Mouse (Mus musculus) layer of hippocampus, adult 9-11 months (tissue): Measurements from ENCODE around the gene Tmem54.
A peak's percentile ranks its signal among the peaks of the same experiment; 100 is the strongest.

Source experiments
- DNase-seq: peaks from one replicate; pipeline ENCODE4 v3.0.0; 2022

Gene Tmem54

DNA sequence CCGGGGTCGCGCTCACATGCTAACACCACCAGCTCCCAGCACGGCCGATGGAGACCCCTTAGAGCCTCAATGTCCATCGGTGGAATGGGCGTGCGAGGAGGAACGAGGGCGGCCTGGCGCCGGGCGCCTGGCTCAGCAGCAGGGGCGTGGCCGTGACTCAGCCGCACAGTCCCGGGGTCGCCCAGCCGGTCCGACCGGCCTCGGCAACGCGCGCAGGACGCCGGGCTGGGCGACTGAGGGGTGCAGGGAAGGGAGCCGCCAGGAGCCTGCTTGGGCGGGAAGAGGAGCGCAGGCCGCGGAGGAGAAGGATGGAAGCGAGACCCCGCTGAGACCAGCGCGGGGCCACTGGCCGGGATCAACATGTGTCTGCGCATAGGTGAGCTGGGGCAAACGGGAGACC is at the start of gene Tmem54:
Gene Tmem54, plus strand, starts transcription at position 193 of the 400 bp plus-strand sequence.
- no peak for DNase-seq

DNA sequence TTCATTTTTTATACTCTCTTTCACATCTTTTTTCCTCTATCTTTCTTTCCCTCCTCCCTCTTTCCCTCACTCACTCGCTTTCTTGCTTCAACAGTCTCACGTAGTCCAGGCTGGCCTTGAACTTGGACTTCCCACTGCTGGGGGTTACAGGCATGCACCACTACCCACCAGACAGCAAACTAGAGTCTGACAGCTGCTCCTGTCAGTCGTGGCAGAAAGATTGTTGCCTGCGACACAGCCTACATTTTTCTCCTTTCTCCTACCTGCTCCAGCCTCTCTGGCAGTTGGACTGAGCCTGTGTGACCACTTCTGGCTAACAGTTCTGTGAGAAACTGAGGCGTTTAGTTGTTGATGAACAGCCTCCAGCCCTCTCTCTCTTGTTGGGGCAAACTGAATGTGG is 49.8 kb upstream of the Tmem54 start:
- no peak for DNase-seq

DNA sequence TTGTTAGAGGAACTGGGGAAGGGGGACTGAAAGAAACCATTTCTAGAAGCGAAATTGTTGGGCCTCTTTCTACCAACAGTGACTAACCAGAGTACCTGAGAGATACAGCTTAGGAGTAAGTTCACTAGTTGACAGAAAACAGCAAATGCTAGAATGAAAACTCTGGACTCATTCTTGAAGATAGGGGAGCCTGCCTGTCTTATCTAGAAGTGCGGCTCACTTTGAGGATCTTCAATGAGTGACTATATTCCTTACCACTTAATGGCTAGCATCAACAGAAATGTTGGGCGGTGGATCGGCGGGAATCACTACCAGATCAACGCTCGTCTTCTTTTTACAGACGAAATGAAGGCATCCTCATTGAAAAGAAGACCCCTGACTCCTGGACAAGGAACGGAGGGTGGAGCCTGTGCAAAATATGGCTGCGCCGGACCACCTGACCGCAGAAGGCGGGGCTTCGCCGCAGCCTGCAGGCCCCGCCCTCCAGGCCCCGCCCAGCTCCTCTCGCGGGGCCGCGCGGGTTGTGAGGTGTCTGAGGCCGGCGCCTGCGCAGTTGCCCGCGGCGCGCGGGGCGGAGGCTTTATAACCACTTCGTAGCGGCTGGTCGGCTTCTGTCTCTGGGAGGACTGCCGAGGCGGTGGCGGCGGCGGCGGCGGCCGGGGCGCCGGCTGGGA is 47.7 kb upstream of the Tmem54 start:
- peak; percentile 97 for DNase-seq

DNA sequence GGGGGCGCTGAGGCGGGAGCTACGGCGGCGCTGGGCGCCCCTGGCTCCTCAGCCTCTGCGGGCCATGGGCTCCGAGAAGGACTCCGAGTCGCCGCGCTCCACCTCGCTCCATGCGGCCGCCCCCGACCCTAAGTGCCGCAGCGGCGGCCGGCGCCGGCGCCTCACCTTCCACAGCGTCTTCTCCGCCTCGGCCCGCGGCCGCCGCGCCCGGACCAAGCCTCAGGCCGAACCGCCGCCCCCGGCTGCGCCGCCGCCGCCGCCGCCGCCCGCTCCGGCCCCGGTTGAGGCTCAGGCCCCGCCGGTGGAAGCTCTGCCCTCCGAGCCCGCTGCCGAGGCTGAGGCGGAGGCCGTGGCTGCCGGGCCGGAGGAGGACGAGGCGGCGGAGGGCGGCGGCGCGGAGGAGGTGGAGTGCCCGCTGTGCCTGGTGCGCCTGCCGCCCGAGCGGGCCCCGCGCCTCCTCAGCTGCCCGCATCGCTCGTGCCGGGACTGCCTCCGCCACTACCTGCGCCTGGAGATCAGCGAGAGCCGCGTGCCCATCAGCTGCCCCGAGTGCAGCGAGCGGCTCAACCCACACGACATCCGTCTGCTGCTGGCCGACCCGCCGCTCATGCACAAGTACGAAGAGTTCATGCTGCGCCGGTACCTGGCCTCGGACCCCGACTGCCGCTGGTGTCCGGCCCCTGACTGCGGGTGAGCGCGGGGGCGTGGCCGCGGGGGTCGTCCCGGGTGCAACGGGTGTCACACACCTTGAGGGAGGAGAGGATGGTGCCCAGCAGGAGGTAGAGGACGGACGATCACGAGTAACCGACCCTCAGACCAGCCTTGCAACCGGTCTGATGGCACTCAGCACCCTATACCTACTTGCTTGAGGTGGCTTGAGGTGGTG is 46.9 kb upstream of the Tmem54 start, which contains the start of gene Rnf19b:
Gene Rnf19b, plus strand, starts transcription at position 65 of the 886 bp plus-strand sequence.
- DNase-seq: no peak

DNA sequence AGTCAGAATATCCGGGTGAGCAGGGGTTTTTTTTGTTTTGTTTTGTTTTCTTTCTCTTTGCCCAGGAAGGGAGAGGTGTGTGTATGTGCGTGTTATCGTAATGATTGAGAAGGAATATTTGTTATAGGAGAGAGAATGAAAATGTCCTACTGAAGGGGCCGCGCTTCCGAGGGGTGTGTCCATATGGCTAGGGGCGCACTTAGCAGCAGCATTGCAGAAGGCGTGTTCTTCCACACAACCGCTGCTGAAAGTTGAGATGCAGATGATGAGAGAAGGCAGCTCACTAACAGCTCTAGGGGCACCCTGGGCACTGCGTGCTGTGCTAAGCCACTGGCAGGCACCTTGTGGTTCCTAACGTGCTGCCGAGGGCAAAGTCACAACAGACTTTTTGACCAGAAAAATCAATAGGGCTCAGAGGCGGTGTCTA is 46.2 kb upstream of the Tmem54 start:
- DNase-seq: no peak

DNA sequence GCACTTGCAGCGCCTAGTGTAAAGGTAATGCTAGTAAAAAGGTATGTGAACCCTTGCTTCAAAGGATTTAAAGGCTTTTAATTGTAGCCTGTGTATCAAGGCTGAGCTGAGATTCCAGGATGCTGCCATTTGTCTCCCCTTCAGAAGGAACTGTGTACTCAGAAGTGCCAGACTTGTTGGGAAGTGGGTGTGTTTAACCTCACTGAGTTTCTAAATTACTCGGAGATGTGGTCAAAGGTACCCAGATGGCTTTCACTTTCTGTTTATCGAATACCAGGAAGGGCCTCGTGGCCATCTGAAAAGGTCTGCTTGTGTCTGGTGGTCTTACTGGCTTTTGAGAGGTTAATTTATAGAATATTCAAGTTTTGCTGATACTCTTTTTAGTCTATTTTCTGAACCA is 45.4 kb upstream of the Tmem54 start:
- no peak for DNase-seq

DNA sequence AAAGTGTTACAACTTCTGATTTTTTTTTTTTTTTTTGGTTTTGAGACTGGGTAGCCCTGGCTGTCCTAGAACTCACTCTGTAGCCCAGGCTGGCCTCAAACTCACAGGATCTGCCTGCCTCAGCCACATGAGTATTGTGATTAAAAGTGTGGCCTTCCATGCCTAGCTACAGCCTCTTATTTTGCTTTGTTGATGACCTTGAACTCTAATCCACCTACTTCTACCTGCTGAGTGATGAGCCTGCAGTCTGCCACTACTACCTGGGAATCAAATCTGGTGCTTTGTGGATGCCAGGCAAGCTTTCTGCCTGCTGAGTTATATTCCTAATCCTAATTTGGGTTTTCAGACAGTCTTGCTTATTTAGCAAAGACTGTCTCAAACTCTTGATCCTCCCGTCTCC is 43.9 kb upstream of the Tmem54 start:
- no peak for DNase-seq

DNA sequence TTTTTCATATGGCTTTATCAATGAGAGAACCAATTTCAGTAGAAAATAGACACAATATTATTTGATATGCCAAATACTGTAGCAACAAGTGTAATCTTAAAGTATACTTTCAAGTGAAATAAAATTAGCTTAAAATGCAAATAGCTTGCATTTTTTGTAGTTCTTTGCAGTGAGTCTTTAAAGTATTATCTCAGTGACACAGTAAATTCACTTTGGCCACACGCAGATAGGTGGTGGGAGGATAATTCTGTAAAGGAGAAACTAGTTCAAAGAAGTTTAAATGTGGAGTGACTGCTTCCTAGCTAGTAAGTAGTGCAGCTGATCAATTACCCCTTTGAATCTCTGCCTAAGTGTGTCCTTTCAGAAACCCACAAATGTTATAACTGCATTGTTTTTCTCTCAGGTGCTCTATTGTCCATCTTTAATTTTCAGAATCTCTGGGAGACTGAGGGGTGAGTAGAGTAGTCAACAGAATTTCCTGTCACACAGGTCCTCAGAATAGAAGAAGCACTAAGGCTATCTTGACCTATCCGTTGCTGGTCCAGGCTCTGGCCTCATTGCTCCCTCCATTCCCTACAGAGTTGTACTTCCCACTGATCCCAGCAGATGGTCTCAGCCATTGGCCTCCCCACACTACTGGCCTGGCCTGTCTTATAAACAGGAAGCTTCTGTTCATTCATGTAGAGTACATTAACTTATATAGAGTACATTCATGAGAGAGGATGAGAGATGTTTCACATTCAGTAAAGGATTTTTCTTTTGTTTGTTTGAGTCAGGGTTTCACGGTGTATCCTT is 42.9 kb upstream of the Tmem54 start:
- DNase-seq: no peak

DNA sequence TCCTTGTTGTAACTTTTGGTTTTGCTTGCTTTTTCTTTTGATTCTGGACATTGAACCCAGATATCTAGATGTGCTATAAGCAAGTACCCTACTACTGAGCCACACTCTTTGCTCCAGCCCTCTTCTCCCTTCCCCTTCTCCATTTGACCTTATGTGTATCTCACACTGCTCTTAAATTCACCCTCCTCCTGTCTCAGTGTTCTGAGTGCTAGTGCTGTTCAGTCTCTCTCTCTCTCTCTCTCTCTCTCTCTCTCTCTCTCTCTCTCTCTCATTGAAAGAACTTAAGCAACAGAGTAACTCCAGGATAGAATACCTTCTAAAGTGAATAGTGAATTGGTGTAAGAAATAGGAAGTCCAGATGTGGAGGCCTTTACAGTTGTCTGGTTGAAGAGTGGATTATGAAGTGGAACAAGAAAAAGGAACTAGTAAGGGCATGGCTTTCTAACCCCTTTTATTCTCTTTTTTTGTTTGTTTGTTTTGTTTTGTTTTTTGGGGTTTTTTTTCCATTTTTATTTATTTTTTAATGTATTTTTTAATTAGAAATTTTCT is 39.6 kb upstream of the Tmem54 start:
- no peak for DNase-seq

DNA sequence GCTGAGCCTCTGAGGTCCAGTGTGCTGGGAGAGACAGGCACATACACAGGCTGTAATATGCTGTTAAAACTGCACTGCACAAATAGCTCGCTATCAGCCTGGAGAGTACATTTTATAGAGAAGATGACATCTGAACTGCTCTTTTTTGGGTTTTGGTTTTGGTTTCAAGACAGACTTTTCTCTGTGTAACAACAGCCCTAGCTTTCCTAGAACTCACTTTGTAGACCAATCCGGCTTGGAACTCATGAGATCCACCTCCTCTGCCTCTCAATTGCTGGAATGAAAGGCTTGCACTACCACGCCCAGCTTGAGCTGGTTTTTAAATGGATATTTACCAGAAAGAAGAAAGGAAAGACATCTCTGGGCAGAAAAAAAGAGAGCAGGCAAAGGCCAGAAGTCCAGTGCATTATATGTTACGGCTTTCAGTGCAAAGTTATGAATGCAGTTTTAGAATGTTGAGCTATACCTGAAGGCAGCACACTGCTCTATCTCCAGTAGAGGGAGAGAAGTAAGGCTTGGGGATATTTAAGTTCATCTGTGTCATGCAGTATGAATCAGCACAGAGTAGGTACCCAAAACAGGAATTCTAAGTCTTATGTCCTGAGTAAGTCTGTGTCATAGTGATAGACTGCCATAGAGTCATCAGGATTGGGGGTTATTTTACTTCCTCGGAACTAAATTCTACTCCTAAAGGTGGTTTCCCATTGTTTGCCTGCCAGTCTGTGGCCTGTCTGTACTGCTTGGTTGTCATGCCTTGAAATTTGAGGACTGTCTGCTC is 37.5 kb upstream of the Tmem54 start:
- DNase-seq: no peak

DNA sequence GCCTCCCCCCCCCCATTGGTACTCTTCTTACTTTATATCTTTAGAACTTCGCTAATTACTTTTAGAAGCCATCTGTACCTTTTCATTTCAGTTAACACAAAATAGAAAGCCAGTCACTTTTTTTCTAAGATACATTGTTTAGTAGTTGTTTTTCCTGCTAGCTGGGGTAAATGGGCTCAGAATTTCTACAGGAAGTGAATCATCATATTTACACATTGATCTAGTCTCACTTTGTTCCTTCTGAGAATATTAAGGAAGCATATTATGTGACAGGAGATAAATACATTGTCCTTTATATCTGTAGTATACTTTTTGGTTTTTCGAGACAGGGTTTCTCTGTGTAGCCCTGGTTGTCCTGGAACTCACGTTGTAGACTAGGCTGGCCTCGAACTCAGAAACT is 36.5 kb upstream of the Tmem54 start:
- DNase-seq: no peak

DNA sequence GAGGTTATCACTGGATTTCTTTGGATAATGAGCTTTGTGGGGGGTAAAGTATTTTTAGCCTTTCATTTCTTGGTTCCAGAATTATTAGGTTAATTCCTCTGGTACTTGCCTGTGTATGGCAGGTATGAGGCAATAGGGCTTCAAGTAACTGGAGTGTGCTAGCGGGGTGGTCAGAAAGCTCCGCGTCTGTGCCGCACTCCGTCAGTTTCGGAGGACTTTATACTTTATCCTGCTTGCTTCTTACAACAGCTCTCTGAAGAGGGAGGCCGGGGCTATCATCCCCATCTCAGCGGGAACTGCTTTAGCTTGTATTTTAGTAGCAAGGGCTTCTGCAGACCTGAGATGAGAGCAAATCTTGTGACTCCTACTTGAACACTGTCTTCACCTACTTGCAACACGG is 26.2 kb upstream of the Tmem54 start:
- no peak for DNase-seq

DNA sequence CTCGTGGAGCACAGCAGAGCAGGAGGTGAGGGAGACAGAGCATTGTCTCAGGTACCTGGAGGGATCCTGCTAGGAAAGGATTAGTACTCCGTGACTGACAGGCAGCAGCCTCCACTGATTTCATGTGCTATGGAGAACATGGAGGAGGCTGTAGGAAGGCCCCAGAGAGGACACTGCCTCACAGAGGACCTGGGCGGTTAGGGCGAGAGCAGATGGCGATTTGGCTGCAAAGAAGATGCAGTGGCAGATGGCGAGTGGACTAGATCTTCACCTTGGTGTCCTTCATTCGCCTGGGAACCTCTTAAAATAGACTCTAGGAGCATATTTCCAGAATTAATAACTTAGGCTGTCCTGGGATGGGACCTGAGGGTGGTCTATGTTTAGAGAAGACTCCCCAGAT is 24.3 kb upstream of the Tmem54 start:
- DNase-seq: no peak

DNA sequence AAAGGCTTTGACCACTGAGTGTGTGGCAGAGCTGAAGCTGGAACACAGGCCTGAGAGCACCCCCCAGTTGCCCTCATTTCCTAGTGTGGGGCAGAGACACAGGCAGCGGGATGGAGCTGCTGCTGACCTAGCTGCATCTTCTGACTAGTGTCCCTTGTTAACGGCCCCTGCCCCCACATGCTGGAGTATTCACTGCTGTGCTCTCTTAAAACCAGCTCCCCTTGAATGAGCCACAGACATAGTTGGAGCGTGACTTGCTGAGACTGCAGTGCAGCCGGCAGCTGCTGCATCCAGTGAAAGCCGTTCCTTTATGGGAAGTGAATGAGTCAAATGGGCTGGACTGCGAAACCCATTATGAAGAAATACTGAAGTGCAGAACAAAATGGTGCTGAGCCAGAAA is 23.8 kb upstream of the Tmem54 start:
- peak; percentile 43 for DNase-seq

DNA sequence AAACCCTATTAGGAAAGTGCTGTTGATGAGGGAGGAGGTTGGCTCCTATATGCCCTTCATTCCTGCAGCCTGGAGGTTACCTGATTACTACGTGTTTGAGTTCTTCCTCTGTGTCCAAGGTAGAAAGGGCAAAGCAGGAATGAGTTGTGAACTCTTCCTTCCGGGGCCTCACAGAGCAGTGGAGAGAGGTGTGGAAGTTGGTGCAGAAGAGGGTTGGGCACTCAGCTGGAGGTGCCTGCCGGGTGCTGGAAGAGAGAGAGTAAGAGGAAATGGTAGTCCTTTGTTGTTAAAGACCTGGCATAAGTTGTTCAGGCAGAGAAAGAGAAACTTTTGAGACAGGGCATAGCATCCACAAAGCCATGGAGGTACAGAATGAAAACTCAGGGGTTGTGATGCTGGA is 23.4 kb upstream of the Tmem54 start:
- no peak for DNase-seq

DNA sequence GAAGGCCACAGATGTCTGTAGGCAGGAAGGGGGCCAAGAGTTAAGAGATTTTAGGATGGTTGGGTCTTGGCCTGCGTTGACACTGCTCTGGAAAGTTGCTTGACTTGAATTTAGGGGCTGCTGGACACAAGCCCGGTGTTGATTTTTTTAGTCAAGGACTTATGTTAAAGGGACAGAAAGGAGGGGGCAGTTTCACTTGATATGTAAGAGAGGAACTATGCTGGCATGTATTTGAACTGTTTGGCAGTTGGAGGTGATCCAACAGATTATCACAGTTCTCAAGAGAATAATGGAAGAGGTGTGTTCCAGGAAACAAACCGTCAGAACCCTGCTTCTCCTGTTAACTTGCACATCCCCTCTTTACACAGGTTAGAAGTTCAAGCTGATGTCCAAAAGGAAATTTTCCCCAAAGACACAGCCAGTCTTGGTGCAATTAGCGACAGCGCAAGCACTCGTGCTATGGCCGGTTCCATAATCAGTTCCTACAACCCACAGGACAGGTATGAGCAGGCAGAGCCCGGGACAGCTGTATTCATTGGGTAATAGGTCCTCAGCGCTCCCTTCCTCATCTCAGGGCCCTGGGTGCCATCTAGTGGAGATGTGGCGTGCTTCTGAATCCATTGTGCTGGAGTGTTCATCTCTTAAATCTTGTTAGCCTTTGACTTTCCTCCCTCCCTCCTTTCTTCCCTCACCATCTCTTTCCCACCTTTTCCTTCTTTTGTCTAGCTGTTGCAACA is 22.8 kb upstream of the Tmem54 start:
- peak; percentile 61 for DNase-seq

DNA sequence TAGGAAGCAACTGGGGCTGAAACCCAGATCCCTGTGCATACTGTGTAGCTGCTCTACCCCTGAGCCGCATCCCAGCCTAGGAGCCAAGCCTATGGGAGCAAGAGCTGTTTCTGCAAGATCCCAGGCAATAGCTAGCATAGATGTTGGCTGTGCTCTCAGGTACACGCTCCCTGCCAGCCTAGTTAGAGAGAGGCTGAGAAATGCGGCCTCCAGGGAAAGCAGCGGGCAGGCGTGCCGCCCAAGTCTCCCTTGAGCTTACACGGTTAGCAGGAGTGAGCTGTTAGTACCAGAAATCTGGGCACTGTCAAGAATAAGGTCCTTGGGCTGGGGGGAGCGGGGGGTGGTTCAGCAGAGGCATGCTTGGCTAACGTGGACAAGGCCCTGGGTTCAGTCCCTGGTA is 20.5 kb upstream of the Tmem54 start:
- no peak for DNase-seq

DNA sequence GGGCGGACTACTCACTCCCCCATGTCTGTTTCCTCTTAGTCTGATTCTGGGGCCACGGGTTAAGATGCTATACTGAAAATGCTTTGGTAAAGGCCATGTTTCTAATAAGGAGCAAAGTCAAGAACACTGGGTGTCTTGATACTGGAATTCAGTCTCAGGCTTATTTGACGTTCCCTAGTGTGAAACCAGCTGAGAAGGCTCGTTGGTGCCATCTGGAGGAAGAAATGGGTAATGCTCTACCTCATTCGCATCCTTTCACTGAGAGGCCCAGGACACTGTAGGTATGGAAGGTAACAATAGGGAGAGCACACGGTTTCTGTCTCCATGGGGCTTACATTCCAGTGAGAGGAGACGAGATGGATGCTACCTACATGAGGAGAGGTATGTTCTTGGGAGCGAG is 19.3 kb upstream of the Tmem54 start:
- peak; percentile 54 for DNase-seq

DNA sequence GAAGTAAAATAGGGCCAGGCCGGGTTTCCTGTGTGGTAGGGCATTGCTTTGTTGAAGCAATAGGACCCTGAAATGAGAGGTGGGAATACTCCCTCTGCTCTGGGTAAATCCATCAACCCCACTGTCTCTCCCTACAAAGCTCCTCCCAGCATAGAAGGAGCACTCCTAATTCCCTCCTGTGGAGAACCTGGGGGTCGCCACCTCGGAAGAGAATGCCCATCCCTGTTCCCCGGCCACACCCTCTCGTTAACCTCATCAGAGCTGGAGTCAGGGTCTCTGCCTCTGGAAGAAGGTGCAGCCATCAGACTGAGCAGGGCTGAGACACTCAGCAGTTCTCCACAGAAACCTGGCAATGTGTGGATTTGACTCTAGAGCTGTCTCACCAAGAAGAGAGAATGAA is 17.5 kb upstream of the Tmem54 start:
- DNase-seq: no peak

DNA sequence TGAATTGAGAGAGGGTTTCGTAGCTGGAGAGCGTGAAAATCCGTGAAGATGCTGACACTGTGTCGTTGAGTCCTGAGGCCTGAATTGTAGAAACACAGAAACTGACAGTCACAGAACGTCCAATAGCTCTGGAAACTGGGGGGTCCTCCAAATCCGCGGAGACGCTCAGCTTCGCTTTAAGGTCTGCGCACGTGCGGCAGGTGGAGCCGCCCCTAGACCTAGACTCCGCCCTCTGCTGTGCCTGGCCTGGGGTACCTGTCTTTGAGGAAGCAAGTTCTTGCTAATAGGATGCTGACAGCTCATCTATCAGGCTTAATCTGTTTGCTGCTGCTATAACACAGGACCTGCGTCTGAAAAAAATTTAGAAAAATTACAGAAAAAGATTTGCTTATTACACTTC is 10.1 kb upstream of the Tmem54 start:
- no peak for DNase-seq

DNA sequence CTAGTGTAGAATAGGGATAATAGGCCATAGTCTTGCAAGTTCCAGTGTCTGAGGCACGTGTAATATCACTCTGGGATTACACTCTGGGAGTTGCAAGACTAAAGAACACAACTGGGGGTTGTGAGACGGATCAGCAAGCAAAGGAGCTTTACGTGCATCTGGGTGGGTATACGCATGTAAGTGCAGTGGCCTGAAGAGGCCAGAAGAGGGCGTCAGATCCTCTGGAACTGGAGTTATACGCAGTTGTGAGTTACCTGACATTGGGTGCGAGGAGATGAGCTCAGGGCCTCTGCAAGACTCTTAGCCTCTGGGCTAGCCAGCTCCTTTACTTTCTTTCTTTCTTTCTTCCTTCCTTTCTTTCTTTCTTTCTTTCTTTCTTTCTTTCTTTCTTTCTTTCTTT is 8.3 kb upstream of the Tmem54 start:
- no peak for DNase-seq
